Mouse (Mus musculus): ENCODE measurements around the gene Il1r1. TPM values are rescaled to one million over a fixed set of nuclear protein-coding genes. Genes with fewer than 3 reads are reported as not detected.

Gene Il1r1
- total RNA-seq, 2 experiments from 2014 or later = 2.4 TPM

DNA sequence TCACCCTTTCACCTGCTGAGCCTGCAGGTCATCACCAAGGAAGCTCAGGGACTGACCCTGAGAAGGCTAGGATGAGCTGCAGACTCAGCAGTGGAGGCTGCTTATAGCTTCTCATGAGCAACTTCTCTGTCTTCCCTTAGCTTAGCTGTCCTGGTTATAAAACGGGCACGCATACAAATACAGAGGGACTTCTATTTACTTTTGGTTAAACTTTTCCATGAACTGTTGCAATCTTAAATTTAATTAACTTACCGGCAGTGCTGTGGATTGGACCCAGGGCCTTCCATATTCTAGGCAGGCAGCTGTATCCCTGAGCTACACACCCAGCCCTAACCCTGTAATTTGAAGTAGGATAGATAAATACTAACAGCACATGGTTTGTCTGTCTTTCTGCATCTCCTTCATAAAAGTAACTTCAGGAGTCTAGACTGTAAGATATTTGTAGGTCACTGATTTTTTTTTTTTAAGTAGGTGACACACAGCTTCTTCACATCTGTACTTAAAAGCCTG, 4.9 kb downstream of the Il1r1 start:
- DNase-seq (ENCODE audit: low spot score in 2 of 2) = no peak
- intact Hi-C loops (cut with DNase I) = no loop called here

DNA sequence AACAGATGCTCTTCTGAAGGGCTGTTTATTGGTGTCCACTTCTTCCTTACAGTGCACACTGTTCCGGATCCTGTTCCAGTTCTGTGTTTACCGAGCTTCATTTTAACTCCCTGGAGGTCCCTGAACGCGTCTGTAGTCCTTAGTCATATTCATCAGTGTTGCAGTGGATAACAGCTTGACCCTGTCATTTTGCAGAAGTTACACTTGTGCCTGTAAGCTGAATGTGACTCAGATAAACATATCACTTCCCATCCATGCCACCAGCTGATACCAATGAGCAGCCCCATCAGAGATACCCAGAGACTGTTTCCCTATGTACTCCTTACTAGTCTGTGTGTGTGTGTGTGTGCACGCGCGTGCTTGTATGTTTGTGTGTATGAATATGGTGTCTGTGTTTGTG, 5.5 kb downstream of the Il1r1 start:
- intact Hi-C loops (cut with DNase I) = no loop called here
- no peak for DNase-seq (ENCODE audit: low spot score in 2 of 2)

DNA sequence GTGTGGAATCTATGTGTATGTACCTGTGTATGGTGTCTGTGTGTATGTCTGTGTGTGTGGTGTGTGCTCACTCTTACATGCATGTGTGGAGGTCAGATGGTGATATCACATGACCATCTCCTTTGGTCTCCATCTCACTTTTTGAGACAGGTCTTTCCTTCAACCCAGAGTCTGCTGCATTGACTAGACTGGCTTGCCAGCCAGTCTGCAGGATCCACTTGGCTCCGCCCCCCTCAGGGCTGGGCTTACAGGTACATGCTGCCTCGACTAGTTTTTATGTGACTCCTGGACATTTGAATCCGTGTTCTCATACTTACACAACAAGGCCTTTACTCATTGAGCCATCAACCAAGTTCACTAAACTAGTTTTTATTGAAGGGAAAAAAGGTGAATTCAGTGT, 6.2 kb downstream of the Il1r1 start:
- intact Hi-C loops (cut with DNase I) = no loop called here
- no peak for DNase-seq (ENCODE audit: low spot score in 2 of 2)

DNA sequence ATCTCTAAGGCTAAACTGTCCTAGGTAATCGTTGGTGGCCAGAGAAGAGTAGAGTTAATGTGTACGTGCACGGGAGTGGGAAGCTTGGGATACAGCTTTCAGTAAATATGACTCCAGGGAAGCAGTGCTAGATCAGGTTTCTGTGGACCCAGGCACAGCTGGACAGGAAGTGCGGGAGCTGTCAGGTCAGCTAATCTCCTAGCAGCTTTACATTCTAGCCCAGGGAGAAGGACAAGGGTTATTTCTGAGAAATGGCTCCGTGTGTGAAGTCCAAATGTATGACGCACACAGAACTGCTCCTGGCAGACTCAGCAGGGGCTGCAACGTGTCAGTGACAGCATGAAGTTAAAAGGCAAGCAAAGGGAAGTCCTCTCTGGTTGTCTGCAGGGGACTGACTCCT, 8.3 kb downstream of the Il1r1 start:
- no peak for DNase-seq (ENCODE audit: low spot score in 2 of 2)
- intact Hi-C loops (cut with DNase I) = no loop called here

DNA sequence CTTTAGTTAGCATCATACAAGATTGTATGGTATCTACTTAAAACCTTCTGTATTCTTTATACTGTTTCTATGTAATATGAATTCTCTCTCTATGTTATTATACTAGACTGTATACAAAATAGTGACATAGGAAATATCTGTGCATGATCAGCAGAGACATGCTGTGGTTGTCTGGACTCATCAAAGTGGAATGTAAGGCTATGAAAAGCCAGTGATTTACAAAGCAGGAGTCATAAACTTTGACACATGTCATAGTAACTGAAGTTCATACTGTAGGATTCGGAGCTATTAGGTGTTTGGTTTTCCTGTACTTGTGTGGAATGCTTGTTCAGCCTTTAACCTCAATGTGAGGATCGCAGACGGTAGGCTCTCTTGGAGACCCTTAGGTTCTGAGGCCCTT, 8.7 kb downstream of the Il1r1 start:
- DNase-seq (ENCODE audit: low spot score in 2 of 2) = no peak
- intact Hi-C loops (cut with DNase I) = no loop called here

DNA sequence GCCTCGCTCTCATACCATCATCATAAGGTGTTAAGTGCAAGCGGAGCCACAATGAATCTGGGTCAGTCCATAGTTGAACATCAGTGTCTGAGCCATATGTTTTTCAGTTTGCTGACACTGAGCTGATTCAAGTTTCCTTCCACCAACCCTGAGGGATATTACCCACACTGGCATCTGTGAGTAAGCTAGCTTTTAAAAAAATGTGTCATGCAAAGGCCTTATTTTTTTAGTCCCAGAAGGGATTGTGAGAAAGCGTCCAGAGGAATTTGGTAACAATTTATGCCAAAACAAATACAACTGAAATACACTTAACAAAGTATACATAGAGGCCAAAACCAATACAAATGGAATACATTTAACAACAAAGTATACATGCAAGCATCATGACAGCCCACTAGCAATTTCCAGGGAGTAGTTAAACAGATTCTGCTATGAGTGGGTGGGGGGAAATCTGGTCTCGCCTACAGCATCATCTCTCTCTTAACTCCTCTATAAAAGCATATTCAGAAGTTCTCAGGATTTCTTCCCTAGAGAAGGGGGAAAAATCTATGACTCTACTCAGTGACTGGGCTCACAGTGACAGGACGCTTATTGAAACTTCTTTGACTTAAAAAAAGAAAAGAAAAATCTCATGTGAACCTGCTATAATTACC, 10.8 kb downstream of the Il1r1 start:
- DNase-seq (ENCODE audit: low spot score in 2 of 2) = no peak
- intact Hi-C loops (cut with DNase I) = no loop called here

DNA sequence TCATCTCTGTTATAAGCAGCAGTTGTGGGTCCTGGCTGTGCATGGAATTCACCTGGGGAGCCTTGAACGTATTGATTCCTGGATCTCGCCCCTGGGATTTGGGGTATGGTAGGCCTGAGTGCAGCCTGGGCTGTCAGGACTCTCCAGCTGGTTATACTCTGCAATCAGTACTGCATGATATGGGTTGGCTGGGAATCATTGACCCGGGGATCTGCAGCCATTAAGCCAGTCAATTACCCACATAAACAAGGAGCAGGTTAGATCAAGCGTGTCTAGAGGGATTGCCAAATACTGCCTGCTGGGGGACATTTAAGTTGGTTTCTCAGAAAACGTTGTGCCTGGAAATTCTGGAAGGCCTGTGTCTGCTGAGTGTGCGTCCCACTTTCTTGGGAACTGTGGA, 11.8 kb downstream of the Il1r1 start:
- intact Hi-C loops (cut with DNase I) = no loop called here
- DNase-seq (ENCODE audit: low spot score in 2 of 2) = no peak

DNA sequence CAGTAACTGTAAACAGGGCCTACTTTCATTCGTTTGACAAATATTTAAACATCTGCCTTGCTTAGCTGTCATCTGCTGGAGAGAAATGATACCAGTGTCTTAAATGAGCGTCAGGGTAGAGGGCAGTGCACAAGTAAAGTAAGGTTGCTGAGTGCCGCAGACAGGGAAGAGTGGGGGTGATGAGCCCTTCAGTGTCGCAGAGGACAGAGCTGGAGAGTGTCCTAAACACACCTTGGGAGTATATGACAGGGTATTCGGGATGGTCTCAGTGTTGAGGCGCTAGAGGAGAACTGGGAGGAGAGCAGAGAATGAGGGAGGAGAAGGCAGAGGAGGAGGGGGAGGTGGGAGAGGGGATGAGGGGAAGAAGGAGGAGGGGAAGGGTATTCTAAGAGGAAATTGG, 12.2 kb downstream of the Il1r1 start:
- no peak for DNase-seq (ENCODE audit: low spot score in 2 of 2)
- intact Hi-C loops (cut with DNase I) = no loop called here

DNA sequence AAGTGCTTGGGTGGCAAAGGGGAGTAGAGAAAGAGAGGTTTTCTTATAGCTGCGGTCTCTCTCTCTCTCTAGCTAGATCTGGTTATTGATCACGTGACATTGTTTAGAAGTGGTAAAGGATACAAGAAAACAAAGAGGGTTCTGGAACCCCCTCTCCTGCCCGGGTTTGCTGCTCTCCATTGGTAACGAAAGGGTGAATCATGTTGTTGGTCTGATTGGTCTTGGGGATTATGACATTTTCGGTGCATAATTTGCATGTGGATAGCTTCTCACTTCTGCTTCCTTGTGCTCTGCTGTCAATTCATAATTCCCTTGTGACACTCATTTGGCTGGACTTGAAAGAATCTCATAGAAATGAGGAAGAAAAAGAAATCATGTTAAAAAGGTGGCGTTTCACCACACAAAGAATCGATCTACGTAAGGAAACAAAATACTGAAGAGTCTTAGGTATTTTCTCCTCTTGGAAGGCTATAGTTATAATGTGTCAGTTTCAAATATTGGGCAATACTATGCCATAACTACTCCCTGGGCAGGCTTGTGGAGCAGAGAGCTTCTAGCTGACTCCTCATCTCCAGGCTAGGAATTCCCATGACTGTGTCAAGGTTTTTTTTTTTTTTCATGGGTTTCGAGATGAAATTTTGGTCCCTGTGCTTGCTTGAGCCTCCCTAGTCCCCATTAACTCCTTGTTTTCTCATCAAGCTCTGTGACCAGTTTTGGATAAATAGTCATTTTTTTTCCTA, 15.6 kb downstream of the Il1r1 start:
- intact Hi-C loops (cut with DNase I) = no loop called here
- no peak for DNase-seq (ENCODE audit: low spot score in 2 of 2)

DNA sequence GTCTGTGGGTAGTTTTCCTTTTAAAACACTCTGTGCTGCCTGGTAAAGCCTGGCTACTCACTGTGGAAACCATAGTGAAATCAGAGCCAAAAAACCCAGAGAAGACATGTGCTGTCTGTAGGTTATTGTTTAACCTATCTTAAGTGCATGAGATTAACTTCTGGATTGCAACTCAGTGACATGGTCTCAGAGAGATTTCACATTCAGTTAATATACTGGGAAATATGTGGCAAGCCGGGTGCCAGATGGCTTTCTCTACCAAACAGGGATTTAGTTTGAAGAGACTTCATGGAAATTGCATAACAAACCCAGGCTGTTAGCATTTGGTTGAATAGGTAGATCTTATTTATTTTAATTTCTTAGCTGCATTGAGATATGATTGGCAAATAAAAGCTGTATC, 17.8 kb downstream of the Il1r1 start:
- intact Hi-C loops (cut with DNase I) = no loop called here
- DNase-seq (ENCODE audit: low spot score in 2 of 2) = no peak

DNA sequence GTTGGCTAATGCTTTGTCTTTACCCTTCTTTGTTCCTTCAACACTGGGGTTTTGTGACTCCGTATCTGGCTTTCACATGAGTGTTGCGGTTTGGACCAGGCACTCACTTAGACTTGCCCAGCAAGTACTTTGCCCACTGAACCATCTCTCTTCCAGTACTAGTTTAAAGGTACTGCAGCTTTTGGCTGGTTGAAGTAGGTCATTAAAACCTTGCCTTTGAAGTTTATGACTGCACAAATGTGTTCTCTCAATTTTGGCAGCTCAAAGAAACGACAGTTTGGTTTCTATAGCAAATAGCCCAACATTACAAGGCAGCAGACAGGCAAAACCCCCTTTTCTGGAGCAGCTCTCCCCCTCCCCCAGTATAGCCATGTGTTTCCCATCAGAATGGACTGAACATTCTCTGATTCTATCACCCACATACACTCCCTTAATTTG, 18.7 kb downstream of the Il1r1 start:
- intact Hi-C loops (cut with DNase I) = no loop called here
- no peak for DNase-seq (ENCODE audit: low spot score in 2 of 2)

DNA sequence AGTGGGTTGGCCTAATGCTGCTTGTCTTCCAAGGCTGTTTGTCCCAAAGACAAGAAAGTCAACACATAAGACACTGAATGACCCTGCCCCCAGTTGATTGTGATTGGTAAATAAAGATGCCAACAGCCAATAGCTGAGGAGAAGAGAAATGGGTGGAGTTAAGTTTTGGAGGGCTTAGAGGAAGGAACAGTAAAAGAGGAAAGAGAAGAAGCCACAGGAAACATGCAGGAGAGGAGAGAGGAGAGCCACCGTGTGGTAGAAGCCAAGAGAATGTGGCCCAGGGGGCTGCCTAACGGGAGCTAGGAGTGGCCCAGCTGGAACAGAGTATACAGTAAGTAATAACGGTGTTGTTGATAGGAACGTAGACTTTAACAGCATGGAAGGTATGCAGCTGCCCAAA, 25.5 kb downstream of the Il1r1 start:
- DNase-seq (ENCODE audit: low spot score in 2 of 2) = no peak
- intact Hi-C loops (cut with DNase I) = no loop called here

DNA sequence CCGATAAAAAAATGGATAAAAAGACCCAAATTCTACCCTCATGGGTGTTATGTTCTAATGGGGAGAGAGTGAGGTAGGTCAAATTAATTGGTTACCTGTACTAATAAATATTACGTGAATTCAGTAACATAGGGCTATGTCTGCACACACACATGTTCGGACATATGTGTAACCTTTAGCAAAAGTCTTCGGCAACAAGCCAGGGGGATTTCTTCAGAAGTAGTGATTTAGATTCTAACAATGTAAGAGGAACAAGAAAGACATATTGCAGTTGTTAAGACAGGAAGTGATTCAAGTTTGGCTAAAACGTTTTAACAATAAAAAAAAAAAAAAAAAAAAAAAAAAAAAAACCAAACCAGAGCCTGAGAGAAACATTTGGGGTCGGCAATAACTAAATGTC, 27.6 kb downstream of the Il1r1 start:
- intact Hi-C loops (cut with DNase I) = no loop called here
- DNase-seq (ENCODE audit: low spot score in 2 of 2) = no peak

DNA sequence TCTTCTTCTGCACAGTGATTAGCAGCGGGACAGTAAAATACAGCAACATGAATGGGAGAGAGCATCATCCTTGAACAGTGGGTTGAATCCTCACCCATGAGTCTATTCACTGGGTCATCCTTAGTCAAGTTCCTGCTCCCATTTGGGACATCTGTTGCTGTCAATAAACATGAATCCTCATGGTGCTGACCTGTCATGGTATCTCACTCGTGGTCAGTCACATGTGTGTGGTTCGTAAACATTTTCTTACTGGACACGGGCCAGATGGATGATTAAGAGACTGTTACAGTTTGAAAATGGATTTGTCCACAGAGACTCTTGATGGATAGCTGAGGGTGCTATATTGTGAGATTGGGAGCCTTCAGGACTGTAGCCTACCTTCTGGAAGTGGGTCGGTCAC, 29.1 kb downstream of the Il1r1 start:
- intact Hi-C loops (cut with DNase I) = no loop called here
- no peak for DNase-seq (ENCODE audit: low spot score in 2 of 2)

DNA sequence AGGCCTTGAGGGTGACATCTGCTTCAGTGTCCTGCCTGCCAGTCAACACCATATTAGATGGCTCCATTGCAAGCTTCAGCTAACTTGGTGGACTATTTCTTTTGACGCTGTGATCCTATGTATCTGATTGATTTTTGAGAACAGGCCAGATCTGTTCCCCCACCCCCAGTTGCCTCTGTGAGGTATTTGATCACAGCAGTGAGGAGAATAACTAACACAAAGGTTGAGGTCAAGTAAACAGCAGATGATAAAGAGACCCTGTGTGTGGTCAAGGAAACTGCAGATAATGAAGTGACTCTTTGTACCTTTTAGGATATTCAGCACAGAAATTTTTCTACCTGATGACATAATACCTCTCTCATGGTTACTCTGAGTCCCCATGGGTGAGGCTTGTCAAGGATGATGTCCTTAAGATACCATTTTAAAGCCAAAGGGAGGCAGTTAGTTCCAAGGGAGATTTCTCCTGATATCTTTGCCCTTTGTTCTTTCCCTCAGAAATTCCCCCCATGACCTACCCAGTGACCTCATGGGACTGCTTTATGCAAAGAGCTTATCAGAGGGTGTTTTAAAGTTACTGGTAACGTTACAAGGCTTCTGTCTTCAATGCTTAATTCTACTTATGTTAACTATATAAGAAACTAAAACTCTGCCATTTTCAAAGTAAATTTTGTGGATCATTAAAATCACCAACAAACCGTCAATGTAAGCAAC, 29.6 kb downstream of the Il1r1 start:
- no peak for DNase-seq (ENCODE audit: low spot score in 2 of 2)
- intact Hi-C loops (cut with DNase I) = no loop called here

DNA sequence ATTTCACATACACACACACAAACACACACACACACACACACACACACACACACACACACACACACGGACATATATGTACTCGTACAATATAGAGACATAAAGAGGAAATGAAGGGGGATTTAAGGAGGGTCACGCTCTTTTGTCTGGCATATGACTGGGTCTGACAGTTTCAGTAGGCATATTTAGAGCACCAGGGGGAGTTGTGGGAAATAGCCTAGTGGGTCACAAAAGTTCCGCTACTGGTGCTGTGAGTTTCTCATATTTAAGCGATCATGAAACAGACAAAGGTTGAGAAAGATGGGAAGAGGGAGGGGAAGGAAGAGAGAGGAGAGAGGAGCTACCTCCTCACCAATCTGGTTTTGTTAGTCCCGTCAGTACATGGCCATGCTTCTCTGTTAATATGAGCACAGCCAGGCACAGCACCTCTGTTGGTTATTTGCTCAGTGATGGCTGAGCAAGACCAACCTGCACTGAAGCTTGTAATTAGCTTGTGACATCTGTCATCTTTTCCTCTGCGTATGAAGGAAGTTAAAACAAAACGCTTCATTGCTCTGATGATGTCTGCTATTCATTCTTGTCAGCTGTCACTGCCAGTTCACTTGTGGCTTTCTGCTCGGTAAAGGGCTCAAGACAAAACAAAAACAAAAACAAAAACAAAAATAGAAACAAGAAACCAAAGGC, 37.7 kb downstream of the Il1r1 start:
- intact Hi-C loops (cut with DNase I) = no loop called here

DNA sequence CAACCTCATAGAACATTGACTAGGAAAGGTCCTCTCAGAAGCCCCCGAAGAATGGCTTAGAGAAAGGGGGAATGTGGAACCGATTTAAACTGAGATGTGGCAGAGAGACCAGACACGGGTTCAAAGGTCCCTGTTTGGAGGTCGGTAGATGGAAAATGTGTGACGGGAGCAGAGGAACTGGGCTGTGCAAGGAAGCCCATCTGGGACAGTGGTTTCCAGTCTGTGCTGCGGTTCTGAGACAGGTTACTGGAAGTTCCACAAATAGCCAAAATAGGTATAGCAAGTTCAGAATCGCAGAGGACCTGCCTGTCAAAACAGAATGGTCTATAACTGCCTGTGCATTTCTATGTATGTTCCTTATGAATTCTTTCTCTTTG, 38.2 kb downstream of the Il1r1 start:
- intact Hi-C loops (cut with DNase I) = no loop called here

More for the DNA sequence above, 37.7 kb downstream of the Il1r1 start:
- no peak for DNase-seq (ENCODE audit: low spot score in 2 of 2)

DNA sequence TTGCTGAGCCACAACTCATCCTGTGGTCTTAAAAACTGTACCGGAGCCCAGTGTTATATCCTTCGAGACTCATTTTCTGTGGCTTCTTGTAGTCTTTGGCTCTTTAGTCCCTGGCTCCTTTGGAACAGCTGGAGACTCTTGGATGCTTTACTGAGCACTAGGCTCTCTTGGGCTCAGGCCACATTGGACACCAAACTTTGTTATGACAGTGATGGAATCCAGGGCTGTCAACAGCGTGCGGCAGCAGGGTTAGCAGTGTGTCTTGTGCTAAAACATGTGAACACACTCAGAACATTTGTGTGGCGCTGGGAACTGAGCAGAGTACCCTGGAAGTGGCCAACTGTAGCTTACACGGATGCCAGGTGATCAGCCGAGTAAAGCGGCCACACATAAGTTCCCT, 38.8 kb downstream of the Il1r1 start:
- intact Hi-C loops (cut with DNase I) = no loop called here
- DNase-seq (ENCODE audit: low spot score in 2 of 2) = no peak

More for the DNA sequence above, 38.2 kb downstream of the Il1r1 start:
- DNase-seq (ENCODE audit: low spot score in 2 of 2) = no peak

DNA sequence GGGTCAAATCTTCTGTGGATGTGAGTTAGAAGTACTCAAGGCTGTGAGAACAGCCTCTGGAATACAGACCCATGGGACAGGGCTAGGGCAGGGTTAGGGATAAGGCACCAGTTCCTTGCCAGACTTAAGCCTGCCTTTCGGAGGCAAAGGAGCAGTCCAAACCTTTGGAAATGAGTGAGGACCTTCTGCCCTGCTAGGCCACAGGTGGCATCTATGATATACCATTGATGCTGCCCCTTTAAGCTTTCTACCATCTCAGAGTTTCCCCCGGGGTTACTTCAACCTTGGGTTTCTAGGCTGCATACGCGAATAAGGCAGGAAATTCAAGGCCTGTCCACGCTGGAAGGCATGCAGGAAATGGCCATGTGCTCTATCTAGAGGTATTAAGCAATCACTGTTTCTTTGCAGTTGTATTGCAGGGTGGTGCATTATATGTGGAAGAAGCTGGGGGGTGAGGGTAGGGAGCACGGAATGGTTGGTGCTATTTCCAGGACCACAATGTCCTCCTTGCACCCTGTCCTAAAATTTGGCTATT, 40.5 kb downstream of the Il1r1 start:
- DNase-seq (ENCODE audit: low spot score in 2 of 2) = no peak
- intact Hi-C loops (cut with DNase I) = no loop called here

All from left cerebral cortex, postnatal 36 days (tissue).